Mouse (Mus musculus): ENCODE measurements around the gene Klhl29. TPM values are rescaled to one million over a fixed set of nuclear protein-coding genes. Genes with fewer than 3 reads are reported as not detected.

Gene Klhl29
- total and polyA plus RNA-seq, 3 experiments = not detected

- Histone ChIP-seq H3K27me3 (ENCODE audit: control insufficient read depth in 1 of 2, insufficient read depth in 2 of 2, low read length in 2 of 2) (no peaks in the 10 kb centered on the region), H3K4me3 (ENCODE audit: control insufficient read depth in 1 of 2, insufficient read depth in 1 of 2, low read depth in 2 of 2, low read length in 2 of 2) (no peak overlapping the region), H3K27ac (ENCODE audit: control insufficient read depth, low read depth, low read length) (no peak overlapping the region), H3K9ac (ENCODE audit: control insufficient read depth, low read depth, low read length, poor library complexity, severe bottlenecking) (no peak overlapping the region), H3K79me2 (ENCODE audit: control insufficient read depth, insufficient read depth, low read length, poor library complexity) (no peaks in the 10 kb centered on the region), H3K9me3 (replicated peaks; ENCODE audit: insufficient read depth, low read length) (no peaks in the 10 kb centered on the region), H3K36me3 (ENCODE audit: control insufficient read depth in 1 of 2, insufficient read depth in 2 of 2, low read length in 2 of 2) (no peaks in the 10 kb centered on the region), H3K4me1 (ENCODE audit: control insufficient read depth in 1 of 2, insufficient read depth in 2 of 2, low read length in 2 of 2) (no peaks in the 10 kb centered on the region)
- TF ChIP-seq ETS1 (IDR thresholded peaks at IDR 0.05; ENCODE audit: low read depth, low read length) = no peak
- no peak for TF ChIP-seq JUND (IDR thresholded peaks at IDR 0.05; ENCODE audit: low read depth, low read length)
- TF ChIP-seq MAZ (IDR thresholded peaks at IDR 0.05; ENCODE audit: low read depth, low read length) = no peak
- TF ChIP-seq USF2 (IDR thresholded peaks at IDR 0.05; ENCODE audit: borderline replicate concordance in 1 of 2, insufficient read depth in 1 of 2, low read depth in 1 of 2, low read length in 2 of 2) = no peak
- no peak for TF ChIP-seq TBP (IDR thresholded peaks at IDR 0.05; ENCODE audit: low read depth, low read length)
- TF ChIP-seq NRF1 (IDR thresholded peaks at IDR 0.05; ENCODE audit: insufficient read depth, low read depth, low read length, poor library complexity, severe bottlenecking) = no peak
- no peak for DNase-seq (ENCODE audit: low read depth, low spot score)
Measured at GRCm38 (mm10) chr12:5353416-5353815, 22.1 kb downstream of the Klhl29 start.

- TF ChIP-seq HCFC1 (IDR thresholded peaks at IDR 0.05; ENCODE audit: low read depth, low read length) (no peak), CHD2 (IDR thresholded peaks at IDR 0.05; ENCODE audit: low read length) (no peak), BHLHE40 (IDR thresholded peaks at IDR 0.05; ENCODE audit: borderline replicate concordance, low read depth, low read length) (no peak), ZC3H11A (IDR thresholded peaks at IDR 0.05; ENCODE audit: low read depth, low read length) (no peak), EP300 (IDR thresholded peaks at IDR 0.05; ENCODE audit: low read depth in 1 of 2, low read length in 2 of 2) (no peak), CTCF (IDR thresholded peaks at IDR 0.05 in 2 of 3, conservative IDR thresholded peaks at IDR 0.05 in 1 of 3; ENCODE audit: control insufficient read depth in 1 of 3, insufficient read depth in 1 of 3, low read depth in 2 of 3, low read length in 3 of 3, poor library complexity in 1 of 3, severe bottlenecking in 1 of 3) (no peak), POLR2AphosphoS2 (IDR thresholded peaks at IDR 0.05; ENCODE audit: low read length) (no peak), RCOR1 (IDR thresholded peaks at IDR 0.05; ENCODE audit: low read depth, low read length) (no peak), ZNF384 (IDR thresholded peaks at IDR 0.05; ENCODE audit: low read depth, low read length) (no peak), RAD21 (IDR thresholded peaks at IDR 0.05; ENCODE audit: low read depth, low read length) (no peak), MYC (IDR thresholded peaks at IDR 0.05; ENCODE audit: low read depth, low read length) (no peak), ZKSCAN1 (IDR thresholded peaks at IDR 0.05; ENCODE audit: low read depth, low read length) (no peak)
- no peaks in the 10 kb centered on the region for H3K4me1 ChIP-seq (ENCODE audit: control insufficient read depth in 1 of 2, insufficient read depth in 2 of 2, low read length in 2 of 2)
- H3K4me3 ChIP-seq (ENCODE audit: control insufficient read depth in 1 of 2, insufficient read depth in 1 of 2, low read depth in 2 of 2, low read length in 2 of 2) = no peak overlapping the region
- no peak overlapping the region for H3K9ac ChIP-seq (ENCODE audit: control insufficient read depth, low read depth, low read length, poor library complexity, severe bottlenecking)
- H3K9me3 ChIP-seq (replicated peaks; ENCODE audit: insufficient read depth, low read length) = no peaks in the 10 kb centered on the region
- no peak for DNase-seq (ENCODE audit: low read depth, low spot score)
- no peak overlapping the region for H3K27ac ChIP-seq (ENCODE audit: control insufficient read depth, low read depth, low read length)
- H3K27me3 ChIP-seq (ENCODE audit: control insufficient read depth in 1 of 2, insufficient read depth in 2 of 2, low read length in 2 of 2) = no peaks in the 10 kb centered on the region
- no peaks in the 10 kb centered on the region for H3K36me3 ChIP-seq (ENCODE audit: control insufficient read depth in 1 of 2, insufficient read depth in 2 of 2, low read length in 2 of 2)
- no peaks in the 10 kb centered on the region for H3K79me2 ChIP-seq (ENCODE audit: control insufficient read depth, insufficient read depth, low read length, poor library complexity)
Measured at GRCm38 (mm10) chr12:5352771-5353170, 22.7 kb downstream of the Klhl29 start.
